In genomic region chr5:127633188-127633587, GRCm38 (mm10) we compare ENCODE assay signal across 8 mouse cellular contexts. TPM values are rescaled to one million over a fixed set of nuclear protein-coding genes. Genes with fewer than 3 reads are reported as not detected.
DNase-seq lines count a peak whose midpoint lies in the region; ATAC-seq and TF ChIP-seq lines count a peak whose summit lies in the region.

No protein-coding gene starts in this region.

- H3K4me3 ChIP-seq in E14TG2a.4 (replicated peaks; ENCODE audit: low read length) (peak overlapping the region; percentile 96), ES-Bruce4 (ENCODE audit: low read depth, low read length) (peak overlapping the region; percentile 50)
- peak overlapping the region; percentile 63 for H3K4me3 ChIP-seq in hindbrain, embryonic 13.5 days
- H3K4me3 ChIP-seq in limb, embryonic 15.5 days = no peak overlapping the region

- H3K4me1 ChIP-seq in E14TG2a.4 (replicated peaks; ENCODE audit: low read depth, low read length) (peaks cover 53% of the 10 kb centered on the region), ES-Bruce4 (ENCODE audit: control insufficient read depth, insufficient read depth, low read length) (peaks cover 3% of the 10 kb centered on the region)
- H3K4me1 ChIP-seq in hindbrain, embryonic 13.5 days (replicated peaks) = peaks cover 14% of the 10 kb centered on the region
- H3K4me1 ChIP-seq in limb, embryonic 15.5 days = peaks cover 9% of the 10 kb centered on the region

- H3K9me3 ChIP-seq in E14TG2a.4 (ENCODE audit: low read length) (no peaks in the 10 kb centered on the region), ES-Bruce4 (replicated peaks; ENCODE audit: control insufficient read depth, insufficient read depth, low read length, poor library complexity, severe bottlenecking) (no peaks in the 10 kb centered on the region)
- H3K9me3 ChIP-seq in hindbrain, embryonic 13.5 days = no peaks in the 10 kb centered on the region
- H3K9me3 ChIP-seq in limb, embryonic 15.5 days = no peaks in the 10 kb centered on the region

- TF ChIP-seq POLR2A in ES-Bruce4 (IDR thresholded peaks at IDR 0.05; ENCODE audit: insufficient read depth, low read length) = no peak

- peaks cover 19% of the 10 kb centered on the region for H3K36me3 ChIP-seq in E14TG2a.4 (ENCODE audit: insufficient read depth, low read length)
- no peaks in the 10 kb centered on the region for H3K36me3 ChIP-seq in ES-Bruce4 (ENCODE audit: control insufficient read depth, insufficient read depth, low read length, poor library complexity, severe bottlenecking)
- H3K36me3 ChIP-seq in hindbrain, embryonic 13.5 days = no peaks in the 10 kb centered on the region
- no peaks in the 10 kb centered on the region for H3K36me3 ChIP-seq in limb, embryonic 15.5 days

- 34% methylated on average over 4 of the region's 4 CpGs for WGBS in hindbrain, embryonic 13.5 days
- 20% methylated on average over 4 of the region's 4 CpGs for WGBS in limb, embryonic 15.5 days

- TF ChIP-seq CTCF in E14TG2a.4 (conservative IDR thresholded peaks at IDR 0.05; ENCODE audit: low read length) = no peak
- TF ChIP-seq CTCF in ES-Bruce4 (IDR thresholded peaks at IDR 0.05; ENCODE audit: low read depth, low read length) = no peak

- no peak overlapping the region for H3K27ac ChIP-seq in ES-Bruce4 (ENCODE audit: insufficient read depth, low read length)
- H3K27ac ChIP-seq in hindbrain, embryonic 13.5 days = no peak overlapping the region
- H3K27ac ChIP-seq in limb, embryonic 15.5 days = no peak overlapping the region

- H3K27me3 ChIP-seq in E14TG2a.4 (ENCODE audit: insufficient read depth, low read length) (0 out of 2 replicates have a peak, but pooled peaks cover 4% of the 10 kb centered on the region), ES-Bruce4 (ENCODE audit: control insufficient read depth, insufficient read depth, low read length, poor library complexity, severe bottlenecking) (no peaks in the 10 kb centered on the region)
- peaks cover 2% of the 10 kb centered on the region; the same call in 1 of the 2 replicates for H3K27me3 ChIP-seq in hindbrain, embryonic 13.5 days
- H3K27me3 ChIP-seq in limb, embryonic 15.5 days = peaks cover 19% of the 10 kb centered on the region

- no peak for TF ChIP-seq EP300 in ES-Bruce4 (IDR thresholded peaks at IDR 0.05; ENCODE audit: insufficient read depth, low read depth, low read length)

- DNase-seq in thymus, postnatal 14 days = no peak
- DNase-seq in thymus, postnatal 0 days (ENCODE audit: low spot score) = no peak
- no peak for DNase-seq in left cerebral cortex, adult 8-10 months (ENCODE audit: low spot score in 2 of 2)
- DNase-seq in gastrocnemius, adult 18-20 months (ENCODE audit: low spot score) = no peak

- H3K9ac ChIP-seq in ES-Bruce4 (ENCODE audit: low read depth, poor library complexity, severe bottlenecking) = peak overlapping the region; percentile 93
- peak overlapping the region; percentile 87; the same call in 1 of the 2 replicates for H3K9ac ChIP-seq in hindbrain, embryonic 13.5 days
- no peak overlapping the region for H3K9ac ChIP-seq in limb, embryonic 15.5 days

- ATAC-seq in hindbrain, embryonic 13.5 days (ENCODE audit: low FRiP score) = no peak
- ATAC-seq in limb, embryonic 15.5 days (ENCODE audit: insufficient number of reproducible peaks, low FRiP score, low TSS enrichment, low read depth) = no peak

- H3K4me2 ChIP-seq in hindbrain, embryonic 13.5 days = peak overlapping the region; percentile 97
- H3K4me2 ChIP-seq in limb, embryonic 15.5 days = 0 out of 2 replicates have a peak overlapping the region, but pooled peaks have one; percentile 94

RNA-seq across cellular contexts. Expression of gene Slc15a4, which starts 0.5 kb away (rescaled TPM):
- polyA plus RNA-seq in ES-Bruce4 (2011; ENCODE audit: insufficient read depth, insufficient read length, low read depth, missing spikeins) = 18.5 and 19.5 TPM in 2 replicates
- 25.9 and 26.4 TPM in 2 replicates for polyA plus RNA-seq in hindbrain, embryonic 13.5 days (2015; fragmentation: Nextera tagmentation; extraction: Ambion mirVana)
- polyA plus RNA-seq in limb, embryonic 15.5 days (2015; fragmentation: Nextera tagmentation; extraction: Ambion mirVana) = 20.5 and 23.5 TPM in 2 replicates
- 20.1 and 20.7 TPM in 2 replicates for polyA plus RNA-seq in thymus, postnatal 0 days (2015; fragmentation: Nextera tagmentation; extraction: Ambion mirVana)
- 10 to 100 TPM; 24.3 to 28.9 (median 26.8) TPM for total RNA-seq in left cerebral cortex, adult 8-10 months (2022)
- total RNA-seq in gastrocnemius, adult 18-20 months (2021) = 10 to 100 TPM; 19.2 to 22.4 TPM

RNA-seq across cellular contexts. Expression of gene Glt1d1, which starts 1.1 kb away (rescaled TPM):
- 22.8 and 25.5 TPM in 2 replicates for polyA plus RNA-seq in ES-Bruce4 (2011; ENCODE audit: insufficient read depth, insufficient read length, low read depth, missing spikeins)
- 0.77 and 1.5 TPM in 2 replicates for polyA plus RNA-seq in hindbrain, embryonic 13.5 days (2015; fragmentation: Nextera tagmentation; extraction: Ambion mirVana)
- 0.35 and 0.37 TPM in 2 replicates for polyA plus RNA-seq in limb, embryonic 15.5 days (2015; fragmentation: Nextera tagmentation; extraction: Ambion mirVana)
- 0.06 and 0.14 TPM in 2 replicates for polyA plus RNA-seq in thymus, postnatal 0 days (2015; fragmentation: Nextera tagmentation; extraction: Ambion mirVana)
- 10 to 100 TPM; 23.9 to 29.0 (median 25.7) TPM for total RNA-seq in left cerebral cortex, adult 8-10 months (2022)
- not detected for total RNA-seq in gastrocnemius, adult 18-20 months (2021)
